Mouse (Mus musculus): ENCODE measurements around the gene Med22. TPM values are rescaled to one million over a fixed set of nuclear protein-coding genes. Genes with fewer than 3 reads are reported as not detected.

Med22 gene
- 10 to 100 TPM; 24.2 to 26.9 (median 24.8) TPM for total RNA-seq (2022)

DNA sequence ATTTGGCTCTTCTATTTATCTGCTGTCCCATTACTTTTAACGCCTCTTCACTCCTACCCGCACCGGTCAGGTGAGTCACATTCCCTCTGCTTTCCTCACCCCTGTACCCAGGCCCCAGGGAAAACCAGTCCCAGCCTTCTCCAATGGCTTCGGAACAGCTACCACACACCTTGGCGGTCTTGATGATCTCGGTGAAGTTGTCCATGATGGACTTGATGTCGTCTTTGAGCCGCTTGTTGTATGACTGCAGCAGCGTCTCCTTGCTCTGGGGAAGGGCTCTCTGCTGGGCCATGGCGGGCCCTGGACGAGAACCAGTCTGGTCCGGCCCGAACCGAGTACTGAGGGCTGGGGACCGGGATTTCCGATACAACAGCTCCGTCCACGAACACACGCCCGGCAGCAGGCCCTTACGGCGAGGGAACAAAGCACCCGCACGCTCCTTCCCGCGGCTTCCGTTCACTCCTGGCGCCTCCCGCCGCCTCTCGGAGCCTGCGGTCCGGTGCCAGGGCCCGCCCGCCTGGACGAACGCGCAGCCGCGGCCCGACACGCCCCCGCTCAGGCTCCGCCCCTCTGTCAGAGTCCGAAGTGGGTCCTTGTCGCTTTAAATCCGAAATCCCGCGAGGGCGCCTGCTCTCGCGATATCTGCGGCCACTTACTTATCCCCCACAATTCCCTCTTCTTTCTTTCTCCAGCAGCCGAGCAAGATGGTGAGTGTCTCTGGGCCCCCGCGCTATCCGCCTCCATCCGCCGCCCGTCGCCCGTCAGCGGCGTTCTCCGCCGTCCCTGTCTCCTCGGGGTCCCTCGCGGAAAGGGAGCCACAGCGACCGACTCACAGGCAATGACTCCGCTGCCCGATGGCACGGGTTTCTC lies at the start of gene Med22, which contains the start of gene Rpl7a:
Gene Med22 (minus strand): TSS at position 554 of the 870 bp plus-strand sequence.
Gene Rpl7a (plus strand): TSS at position 641 of the 870 bp plus-strand sequence.
- DNase-seq (ENCODE audit: low spot score): peak; percentile 99

DNA sequence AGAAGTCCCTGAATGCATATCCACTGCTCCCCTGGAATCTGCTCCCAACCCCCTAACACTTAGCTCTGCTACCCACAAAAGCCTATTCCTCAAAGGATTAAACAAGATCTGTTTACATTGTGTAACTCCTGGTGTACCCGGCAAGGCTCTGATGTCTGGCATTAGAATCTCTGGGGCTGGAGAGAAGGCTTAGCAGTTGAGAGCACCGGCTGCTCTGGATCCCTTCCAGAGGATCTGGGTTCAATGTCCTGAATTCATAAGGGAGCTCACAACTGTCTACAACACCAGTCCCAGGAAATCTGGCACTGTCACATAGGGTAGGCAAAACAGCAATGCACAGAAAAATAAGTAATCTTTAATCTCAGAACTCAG lies 47.0 kb upstream of the Med22 start:
- DNase-seq (ENCODE audit: low spot score): no peak

DNA sequence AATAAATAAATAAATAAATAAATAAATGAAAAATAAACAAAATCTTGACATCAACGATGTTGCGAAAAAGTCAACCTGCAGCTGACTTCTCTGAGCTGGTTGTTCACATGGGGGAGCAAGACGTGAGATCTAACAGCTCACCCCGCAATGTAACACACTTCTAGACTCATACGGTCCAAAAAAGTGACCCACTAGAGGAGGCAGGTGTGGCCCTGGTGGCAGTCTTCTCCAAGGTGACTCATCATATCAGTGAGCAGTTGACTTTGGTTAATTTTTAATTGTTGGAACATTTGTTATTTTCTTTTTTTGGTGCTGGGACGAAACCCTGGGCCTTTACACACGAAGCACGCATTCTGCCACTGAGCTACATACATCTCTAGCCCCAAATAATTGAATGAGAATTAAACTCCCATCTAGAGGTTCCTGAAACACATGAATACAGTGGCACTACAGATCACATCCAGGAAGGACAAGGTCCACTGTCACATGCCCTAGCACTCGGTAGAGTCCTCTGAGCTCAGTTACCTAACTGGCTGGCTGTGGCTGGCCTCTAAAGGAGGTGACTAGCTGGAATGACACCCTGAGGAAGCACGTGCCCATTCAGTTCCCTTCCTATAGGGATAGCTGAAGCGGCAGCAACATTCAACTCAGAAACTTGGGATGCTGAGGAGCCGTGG lies 46.5 kb upstream of the Med22 start:
- no peak for DNase-seq (ENCODE audit: low spot score)

DNA sequence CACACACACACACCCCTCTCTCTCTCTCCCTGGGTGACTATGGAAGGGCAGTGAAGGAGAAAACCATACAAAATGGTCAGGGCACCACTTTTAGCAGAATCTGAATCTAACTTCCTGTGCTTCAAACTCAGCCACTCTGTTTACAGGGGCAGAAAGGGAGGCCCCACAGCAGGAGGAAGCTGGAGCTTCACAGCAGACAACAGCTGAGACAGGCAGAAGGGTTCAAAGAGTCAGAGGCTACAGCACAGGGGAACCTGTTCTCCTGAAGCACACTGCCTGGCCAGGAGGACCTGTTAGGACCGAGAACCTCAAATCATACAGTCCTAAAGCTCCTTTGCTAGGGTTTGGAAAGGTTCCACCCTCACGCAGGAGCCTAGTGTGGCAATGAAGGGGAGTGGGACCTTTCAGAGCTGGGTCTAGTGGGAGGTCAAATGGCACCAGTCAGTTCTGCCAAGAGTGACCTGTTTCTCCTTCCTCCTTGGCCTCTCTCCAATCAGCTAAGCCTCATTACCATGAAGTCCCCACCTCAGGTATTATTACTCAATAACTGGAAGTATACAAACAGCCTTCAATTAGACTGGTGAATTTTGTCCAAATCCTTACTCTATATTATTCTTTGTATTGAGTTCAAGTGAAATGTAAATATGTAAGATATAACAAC lies 44.4 kb upstream of the Med22 start:
- no peak for DNase-seq (ENCODE audit: low spot score)

DNA sequence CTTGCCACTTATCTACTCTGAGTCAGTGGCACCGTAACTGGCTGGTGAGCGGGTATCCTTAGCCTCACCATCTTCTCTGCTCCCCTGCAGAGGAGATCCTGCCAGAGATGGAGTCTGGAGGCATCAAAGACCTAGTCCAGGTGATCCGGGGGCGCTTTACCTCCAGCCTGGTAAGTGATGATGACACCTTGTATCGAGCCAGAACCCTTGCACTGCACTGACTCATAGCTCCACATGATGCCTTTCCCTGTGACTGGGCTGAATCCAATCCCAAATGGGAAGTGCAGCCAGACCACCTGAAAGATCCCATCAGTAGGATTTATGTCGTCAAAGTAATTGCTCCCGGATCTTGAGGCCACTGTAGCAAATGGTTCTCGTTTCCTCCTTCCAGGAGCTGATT lies 42.4 kb upstream of the Med22 start:
- DNase-seq (ENCODE audit: low spot score): no peak

DNA sequence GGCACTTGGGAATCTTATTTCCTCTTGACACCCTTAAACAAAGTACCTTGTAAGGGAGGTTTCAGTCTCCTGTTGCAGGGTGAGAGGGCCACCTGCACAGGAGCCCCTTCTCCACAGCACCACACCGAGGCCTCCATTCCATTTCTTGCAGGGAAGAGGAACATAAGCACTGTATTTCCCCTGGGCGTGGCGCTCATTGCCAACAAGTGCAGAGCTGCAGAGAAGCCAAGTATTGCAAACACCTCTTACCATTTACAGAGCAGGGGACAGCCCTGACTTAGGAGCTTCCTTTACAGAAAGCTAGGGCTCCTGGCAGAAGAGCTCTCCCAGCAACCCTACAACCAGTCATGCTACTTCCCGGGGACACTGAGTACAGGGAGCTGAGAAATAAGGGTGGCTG lies 41.7 kb upstream of the Med22 start:
- DNase-seq (ENCODE audit: low spot score): no peak

DNA sequence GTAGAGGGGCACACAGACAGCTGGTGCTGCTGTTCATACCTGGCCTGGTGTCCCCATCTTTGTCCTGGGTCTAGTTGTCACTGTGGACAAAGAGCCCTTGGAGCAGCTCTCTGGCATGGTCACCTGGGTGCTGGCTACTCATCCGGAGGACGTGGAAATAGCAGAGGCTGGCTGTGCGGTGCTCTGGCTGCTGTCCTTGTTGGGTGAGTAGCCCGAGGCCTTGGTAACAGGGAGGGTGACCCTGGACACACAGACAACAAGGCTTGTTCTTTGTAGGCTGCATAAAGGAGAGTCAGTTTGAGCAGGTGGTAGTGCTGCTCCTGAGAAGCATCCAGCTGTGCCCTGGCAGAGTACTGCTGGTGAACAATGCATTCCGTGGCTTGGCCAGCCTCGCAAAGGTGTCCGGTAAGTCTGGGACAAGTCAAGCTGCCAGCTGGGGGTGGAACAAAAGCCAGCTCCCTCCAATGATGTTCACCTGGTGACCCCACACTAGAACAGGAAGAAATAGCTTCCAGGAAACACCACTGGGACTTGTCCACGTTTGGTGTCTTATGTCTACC lies 40.9 kb upstream of the Med22 start:
- DNase-seq (ENCODE audit: low spot score): no peak

DNA sequence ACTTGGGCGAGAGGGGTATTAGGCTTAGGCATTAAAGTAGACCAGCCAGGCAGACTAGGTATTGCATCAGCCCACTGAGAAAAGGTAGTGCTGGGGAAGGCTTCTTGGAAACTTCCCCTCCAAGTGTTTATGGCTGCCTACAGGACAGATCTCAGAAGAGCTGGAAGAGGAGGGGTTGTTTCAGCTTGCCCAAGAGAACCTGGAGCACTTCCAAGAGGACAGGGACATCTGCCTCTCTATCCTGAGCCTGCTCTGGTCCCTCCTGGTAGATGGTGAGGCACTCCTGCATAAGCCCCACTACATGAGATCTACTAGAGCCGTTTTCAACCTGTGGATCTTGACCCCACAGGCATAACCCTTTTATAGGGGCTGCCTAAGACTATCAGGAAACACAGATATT lies 39.9 kb upstream of the Med22 start:
- DNase-seq (ENCODE audit: low spot score): no peak

DNA sequence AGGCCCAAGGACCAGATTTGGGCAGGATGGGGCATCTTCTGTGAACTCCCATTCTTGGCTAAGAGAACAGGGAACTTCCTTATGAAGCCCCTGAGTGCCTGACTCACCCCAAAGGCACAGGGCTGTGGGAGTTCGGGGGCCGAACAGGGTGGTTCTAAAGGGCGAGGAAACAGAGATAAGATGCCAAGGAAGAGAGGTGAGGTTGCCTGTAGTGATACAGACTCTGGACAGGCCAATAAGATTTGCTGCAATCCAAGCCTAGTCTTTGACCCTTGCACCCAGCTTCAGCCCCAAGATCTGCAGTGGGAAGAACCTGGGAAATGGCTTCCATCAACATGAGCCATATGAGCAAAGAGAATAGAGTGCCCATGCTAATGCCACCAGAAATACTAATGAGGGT lies 32.8 kb upstream of the Med22 start:
- no peak for DNase-seq (ENCODE audit: low spot score)

DNA sequence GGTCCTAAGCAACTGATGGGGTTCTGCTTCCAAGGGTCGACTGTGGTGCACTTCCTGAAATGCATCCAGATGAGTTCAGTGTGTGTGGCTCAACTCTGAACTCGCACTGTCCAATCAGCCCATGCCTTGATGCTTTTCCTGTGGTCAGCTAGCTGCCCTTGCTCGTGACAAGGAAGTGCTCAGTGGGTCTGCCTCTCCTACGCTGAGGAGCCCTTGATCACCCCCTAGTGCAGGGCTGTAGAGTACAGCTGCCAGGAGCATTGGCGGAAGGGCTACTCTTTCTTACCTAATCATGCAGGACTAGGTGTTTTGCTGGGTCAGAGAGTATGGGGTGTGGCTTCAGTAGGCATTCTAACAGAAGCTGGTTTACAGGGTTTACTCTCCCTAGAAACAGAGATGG lies 31.1 kb upstream of the Med22 start:
- no peak for DNase-seq (ENCODE audit: low spot score)

DNA sequence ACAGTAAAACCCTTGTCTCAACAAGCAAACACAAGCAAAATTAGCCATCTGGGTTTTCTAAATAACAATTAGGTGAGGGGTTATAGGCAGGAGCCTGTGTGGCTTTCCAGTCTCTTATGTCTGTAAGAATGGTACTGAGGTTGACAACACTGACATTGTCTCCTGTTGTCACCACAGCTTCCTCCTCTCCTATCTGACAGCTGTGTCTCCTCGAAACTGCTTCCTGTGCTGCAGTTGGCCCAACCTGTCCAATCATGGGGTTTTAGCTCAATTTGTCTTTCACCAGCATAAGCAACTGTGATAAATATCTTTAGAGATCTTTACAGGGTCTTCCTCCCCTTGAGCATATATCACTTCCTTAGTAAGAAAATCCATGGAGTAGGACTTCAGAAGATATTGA lies 25.9 kb upstream of the Med22 start:
- no peak for DNase-seq (ENCODE audit: low spot score)

DNA sequence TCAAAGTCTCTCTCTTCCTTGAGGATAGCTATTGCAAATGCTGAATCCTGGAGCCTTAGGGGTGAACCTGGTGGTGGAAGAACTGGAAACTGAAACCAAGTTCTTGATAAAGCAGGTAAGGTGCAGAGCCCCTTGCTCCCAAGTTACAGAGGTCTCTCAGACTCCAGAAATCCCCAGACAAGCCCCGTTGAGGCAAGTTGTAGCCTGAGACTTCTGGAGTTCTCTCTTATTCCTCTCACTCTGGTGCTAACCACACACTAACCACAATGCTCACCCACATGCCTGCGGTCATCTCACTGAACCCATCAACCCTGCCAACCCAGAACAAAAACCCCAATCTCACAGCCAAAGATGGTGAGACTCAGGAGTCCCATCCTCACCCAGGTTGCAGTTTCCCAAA lies 24.8 kb upstream of the Med22 start:
- no peak for DNase-seq (ENCODE audit: low spot score)

DNA sequence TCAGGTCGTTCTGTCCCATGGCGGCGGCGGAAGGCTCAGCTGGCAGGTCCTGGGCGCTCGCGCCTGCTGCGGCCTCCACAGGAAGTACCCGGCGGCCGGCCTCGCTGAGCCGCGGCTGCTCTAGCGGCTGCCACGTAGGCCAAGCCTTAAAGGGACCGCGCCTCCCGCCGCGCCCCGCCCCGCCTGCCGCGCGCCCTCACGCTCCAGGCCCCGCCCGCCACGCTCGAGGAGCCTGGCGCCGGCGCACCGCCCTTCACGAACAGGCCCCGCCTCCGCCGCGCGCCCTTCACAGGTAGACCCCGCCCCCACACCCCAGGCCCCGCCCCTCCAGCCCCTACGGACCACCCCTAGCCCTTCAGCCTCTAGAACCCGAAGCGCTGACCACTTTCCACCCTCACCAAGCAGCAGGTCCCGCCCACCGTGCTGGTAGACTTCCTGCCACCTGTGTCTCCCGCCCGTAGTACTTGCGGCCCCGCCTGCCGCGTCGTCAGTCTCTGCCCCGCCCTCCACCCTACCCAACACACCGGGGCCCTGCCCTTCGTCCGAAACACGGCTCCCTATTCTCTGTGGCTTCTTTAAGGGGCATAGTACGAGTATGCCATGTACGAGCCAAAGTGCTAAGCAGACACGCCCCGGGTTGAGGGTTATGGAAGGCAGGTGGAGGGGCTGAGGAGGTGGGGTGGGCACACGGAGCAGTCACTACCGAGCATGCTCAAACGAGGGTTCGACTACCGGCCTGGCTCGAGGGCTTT lies 23.0 kb upstream of the Med22 start, which contains the start of the genes Surf4 and Stkld1:
Gene Surf4 (minus strand): TSS at position 625 of the 752 bp plus-strand sequence.
Gene Stkld1 (plus strand): TSS at position 744 of the 752 bp plus-strand sequence.
- DNase-seq (ENCODE audit: low spot score): peak; percentile 81

DNA sequence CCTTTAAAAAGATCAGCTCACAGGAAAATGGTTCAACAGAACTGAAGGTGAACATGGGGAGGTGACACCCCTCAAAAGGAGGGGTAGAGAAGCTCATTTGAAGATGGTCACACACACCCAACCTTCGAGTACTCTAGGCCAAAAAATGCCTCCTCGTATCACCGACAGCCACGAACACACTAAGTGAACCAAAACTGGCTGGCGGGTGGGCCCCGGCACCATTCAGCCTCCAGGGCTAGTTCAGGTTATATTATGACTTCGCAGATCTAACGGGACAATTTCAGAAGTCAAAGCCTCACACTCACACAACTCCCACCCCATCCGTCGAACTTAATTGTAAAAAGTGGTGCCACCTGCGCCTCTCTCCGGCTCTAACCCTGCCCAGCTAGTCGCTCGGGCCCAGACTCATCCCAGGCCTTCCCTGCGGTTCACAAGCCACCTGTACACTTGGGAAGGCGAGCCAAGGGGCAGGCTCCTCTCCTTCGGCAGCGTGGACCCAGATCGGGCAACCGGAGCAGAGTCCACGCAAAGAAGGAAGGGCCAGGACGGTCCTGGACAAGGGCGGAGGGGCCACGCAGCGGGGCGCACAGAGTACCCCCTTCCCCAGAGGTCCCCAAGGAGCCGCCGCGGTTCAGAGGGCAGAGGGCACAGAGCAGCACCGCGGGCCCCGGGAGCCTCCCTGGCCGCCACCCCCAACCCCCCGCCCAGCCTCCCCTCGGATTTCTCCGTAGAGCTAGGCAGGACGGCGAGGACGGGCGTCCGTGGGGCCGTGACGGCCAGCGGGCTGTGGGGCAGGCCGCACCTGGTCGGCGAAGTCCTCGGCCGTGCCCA lies 22.2 kb upstream of the Med22 start:
- no peak for DNase-seq (ENCODE audit: low spot score)

DNA sequence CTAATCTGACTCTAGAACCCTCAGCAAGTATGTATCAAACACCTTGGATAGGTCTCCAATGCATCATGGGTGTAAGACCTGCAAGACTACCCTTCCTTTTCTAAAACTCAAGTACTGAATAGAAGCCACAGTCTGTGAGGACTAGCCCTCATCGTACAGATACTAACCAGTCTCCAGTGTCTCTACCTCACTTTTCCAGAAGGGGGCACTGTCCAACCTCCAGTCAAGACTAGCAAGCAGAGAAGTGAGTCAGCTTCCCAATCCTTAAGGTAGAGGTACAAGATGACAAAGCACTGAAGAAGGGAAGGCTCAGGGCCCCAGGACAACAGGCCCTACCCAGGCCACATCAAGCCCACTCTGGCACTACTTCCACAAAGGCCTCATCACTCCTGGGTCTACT lies 19.9 kb upstream of the Med22 start:
- DNase-seq (ENCODE audit: low spot score): peak; percentile 58

DNA sequence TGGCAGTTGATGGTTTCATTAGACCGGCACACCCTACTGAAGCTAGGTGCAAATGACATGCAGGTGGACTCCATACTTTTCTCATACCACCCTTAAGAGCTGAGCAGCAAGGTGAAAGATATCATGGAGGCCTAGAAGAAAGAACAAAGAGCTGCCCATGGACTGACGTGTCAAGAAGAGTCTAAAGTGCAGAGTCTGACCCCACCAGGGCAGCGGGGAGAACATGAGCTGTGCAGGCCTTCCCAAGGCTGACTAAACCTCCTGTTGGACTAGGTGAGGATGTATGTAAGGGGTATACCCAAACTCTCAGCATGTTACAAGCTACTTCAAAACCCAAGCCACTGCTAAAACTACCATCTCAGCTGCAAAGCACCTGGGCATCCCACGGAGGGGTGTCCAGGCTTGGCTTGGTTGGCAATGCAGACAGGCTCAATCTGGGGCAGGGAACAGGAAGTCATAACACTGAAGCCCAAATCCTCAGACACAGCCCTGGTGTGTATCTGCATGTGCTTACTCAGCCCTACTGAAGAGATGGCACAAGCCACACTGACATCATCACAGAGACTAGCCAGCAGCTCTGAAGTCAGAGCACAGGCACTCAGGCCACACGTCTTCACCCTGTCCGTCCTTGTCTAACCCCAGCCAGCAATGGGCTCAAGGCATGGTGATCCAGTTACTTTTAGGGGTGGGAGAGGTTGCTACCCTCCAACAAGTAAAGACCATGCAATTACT lies 17.4 kb upstream of the Med22 start:
- DNase-seq (ENCODE audit: low spot score): no peak

DNA sequence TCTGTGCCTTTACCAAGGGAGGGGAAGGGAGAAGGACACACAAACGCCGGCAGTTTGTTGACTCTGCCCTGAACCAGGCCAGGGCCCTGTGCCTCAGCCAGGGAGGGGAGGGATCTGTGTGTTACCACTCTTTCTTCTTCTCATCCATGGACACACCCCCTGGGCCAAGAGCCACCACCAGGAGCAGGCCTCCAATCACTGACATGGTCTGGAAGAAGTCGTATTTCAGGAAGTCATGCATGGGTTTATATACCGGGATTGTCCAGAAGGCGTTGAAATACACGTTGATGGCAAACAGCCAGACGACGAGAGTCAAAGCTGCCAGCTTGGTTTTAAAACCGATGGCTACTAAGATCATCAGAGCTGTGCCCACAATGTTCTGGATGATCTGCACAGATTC lies 11.3 kb upstream of the Med22 start:
- DNase-seq (ENCODE audit: low spot score): no peak

DNA sequence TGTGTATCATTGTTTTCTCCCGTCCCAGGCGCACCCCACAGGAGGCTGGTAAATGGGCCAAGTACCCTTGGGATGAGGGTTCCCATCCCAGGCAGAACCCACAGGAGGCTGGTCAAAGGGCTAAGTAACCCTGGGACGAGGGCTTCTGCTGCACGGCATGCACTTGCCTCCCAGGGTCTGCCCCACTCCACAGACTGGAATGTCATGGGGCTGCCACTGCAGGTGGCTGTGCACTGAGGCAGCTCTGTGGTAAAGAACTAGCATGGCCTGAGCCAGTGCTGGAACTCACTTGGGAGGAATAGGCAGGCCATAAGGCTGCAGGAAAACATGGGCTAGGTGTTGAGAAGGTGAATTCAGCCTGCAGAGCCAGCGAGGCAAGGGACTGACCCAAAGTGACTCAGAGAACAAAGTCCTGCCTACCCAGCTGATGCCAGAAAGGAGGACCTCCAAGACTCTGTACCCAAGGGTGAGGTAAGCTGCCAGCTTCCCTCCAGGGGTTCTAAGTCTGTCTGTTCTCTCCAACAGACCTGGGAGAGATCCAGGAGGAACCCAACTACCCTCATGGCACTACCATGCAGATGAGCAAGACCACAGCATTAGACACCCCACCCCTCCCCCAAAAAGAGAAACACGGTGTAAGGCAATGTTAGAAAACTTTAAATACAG lies 9.8 kb upstream of the Med22 start:
- DNase-seq (ENCODE audit: low spot score): no peak

DNA sequence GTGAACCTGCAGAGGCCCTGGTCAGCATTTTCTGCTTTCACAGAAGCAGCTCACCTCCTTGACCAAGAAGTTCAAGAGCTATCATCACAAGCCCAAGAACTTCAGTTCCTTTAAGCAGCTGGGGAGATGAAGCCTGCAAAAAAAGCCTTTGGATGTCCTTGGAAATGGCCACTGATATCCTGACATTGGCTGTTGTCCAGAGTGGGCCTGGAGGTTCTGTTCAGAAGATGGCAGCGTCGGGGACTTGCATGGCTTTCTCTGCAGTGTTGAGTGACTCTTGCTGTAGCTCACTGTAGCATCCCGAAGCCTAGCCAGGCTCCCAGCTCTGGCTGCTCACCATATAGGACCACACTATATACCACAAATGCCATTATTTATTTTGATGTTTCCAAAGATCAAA lies 9.2 kb upstream of the Med22 start:
- no peak for DNase-seq (ENCODE audit: low spot score)

All from heart, adult 8-10 months (tissue).